Mouse (Mus musculus): ENCODE results near the gene Stpg2. TPM values are rescaled to one million over a fixed set of nuclear protein-coding genes. Genes with fewer than 3 reads are reported as not detected.
"Not testable (repeated sequence)": the region's sequence is repeated elsewhere in the genome, so short reads cannot be mapped to it uniquely, and the experiment has no call there.

Gene Stpg2
- polyA plus RNA-seq, 1 experiment from 2014 or later: not detected

- H3K27me3 ChIP-seq (replicated peaks; ENCODE audit: control insufficient read depth, insufficient read depth, low read length): no peaks in the 10 kb centered on the region
- TF ChIP-seq CTCF (IDR thresholded peaks at IDR 0.05; ENCODE audit: low read depth): no peak
- WGBS: 75% methylated on average over 5 of the region's 5 CpGs
- no peak overlapping the region for H3K4me2 ChIP-seq (replicated peaks; ENCODE audit: low read depth)
- H3K4me1 ChIP-seq (replicated peaks; ENCODE audit: control insufficient read depth, insufficient read depth, low read length): no peaks in the 10 kb centered on the region
- H3K27ac ChIP-seq (ENCODE audit: low read depth, low read length): no peak overlapping the region
- no peaks in the 10 kb centered on the region for H3K9me3 ChIP-seq (ENCODE audit: control insufficient read depth)
- H3K4me3 ChIP-seq (ENCODE audit: low read depth, low read length): no peak overlapping the region
- H3K36me3 ChIP-seq (ENCODE audit: control insufficient read depth, insufficient read depth): no peaks in the 10 kb centered on the region
- ATAC-seq: no peak
- H3K9ac ChIP-seq (ENCODE audit: low read depth, low read length): no peak overlapping the region
Measured at GRCm38 (mm10) chr3:139502216-139502615, 296.7 kb downstream of the Stpg2 start.

- peak; percentile 48 for TF ChIP-seq CTCF (IDR thresholded peaks at IDR 0.05; ENCODE audit: low read depth)
- no peak overlapping the region for H3K4me3 ChIP-seq (ENCODE audit: low read depth, low read length)
- H3K36me3 ChIP-seq (ENCODE audit: control insufficient read depth, insufficient read depth): no peaks in the 10 kb centered on the region
- no peaks in the 10 kb centered on the region for H3K4me1 ChIP-seq (replicated peaks; ENCODE audit: control insufficient read depth, insufficient read depth, low read length)
- no peak for ATAC-seq
- H3K9me3 ChIP-seq (ENCODE audit: control insufficient read depth): no peaks in the 10 kb centered on the region
- no peak overlapping the region for H3K4me2 ChIP-seq (replicated peaks; ENCODE audit: low read depth)
- no peak overlapping the region for H3K9ac ChIP-seq (ENCODE audit: low read depth, low read length)
- 53% methylated on average over 6 of the region's 6 CpGs for WGBS
- no peak overlapping the region for H3K27ac ChIP-seq (ENCODE audit: low read depth, low read length)
- H3K27me3 ChIP-seq (replicated peaks; ENCODE audit: control insufficient read depth, insufficient read depth, low read length): no peaks in the 10 kb centered on the region
Measured at GRCm38 (mm10) chr3:139509275-139509985, 303.9 kb downstream of the Stpg2 start.

GRCm38 (mm10) chr3:139578496-139578895 is 373.0 kb downstream of the Stpg2 start:
- Histone ChIP-seq H3K9ac (ENCODE audit: low read depth, low read length) (no peak overlapping the region), H3K4me1 (replicated peaks; ENCODE audit: control insufficient read depth, insufficient read depth, low read length) (no peaks in the 10 kb centered on the region), H3K27ac (ENCODE audit: low read depth, low read length) (no peak overlapping the region), H3K27me3 (replicated peaks; ENCODE audit: control insufficient read depth, insufficient read depth, low read length) (no peaks in the 10 kb centered on the region), H3K4me3 (ENCODE audit: low read depth, low read length) (no peak overlapping the region), H3K36me3 (ENCODE audit: control insufficient read depth, insufficient read depth) (no peaks in the 10 kb centered on the region), H3K4me2 (replicated peaks; ENCODE audit: low read depth) (no peak overlapping the region), H3K9me3 (ENCODE audit: control insufficient read depth) (no peaks in the 10 kb centered on the region)
- TF ChIP-seq CTCF (IDR thresholded peaks at IDR 0.05; ENCODE audit: low read depth): no peak
- 93% methylated on average over 2 of the region's 2 CpGs for WGBS
- ATAC-seq: no peak

GRCm38 (mm10) chr3:139581298-139581697 is 375.8 kb downstream of the Stpg2 start:
- H3K27ac ChIP-seq (ENCODE audit: low read depth, low read length): no peak overlapping the region
- H3K4me2 ChIP-seq (replicated peaks; ENCODE audit: low read depth): no peak overlapping the region
- TF ChIP-seq CTCF (IDR thresholded peaks at IDR 0.05; ENCODE audit: low read depth): no peak
- H3K4me3 ChIP-seq (ENCODE audit: low read depth, low read length): no peak overlapping the region
- H3K9me3 ChIP-seq (ENCODE audit: control insufficient read depth): no peaks in the 10 kb centered on the region
- no peaks in the 10 kb centered on the region for H3K4me1 ChIP-seq (replicated peaks; ENCODE audit: control insufficient read depth, insufficient read depth, low read length)
- H3K27me3 ChIP-seq (replicated peaks; ENCODE audit: control insufficient read depth, insufficient read depth, low read length): no peaks in the 10 kb centered on the region
- no peak overlapping the region for H3K9ac ChIP-seq (ENCODE audit: low read depth, low read length)
- no peak for ATAC-seq
- H3K36me3 ChIP-seq (ENCODE audit: control insufficient read depth, insufficient read depth): no peaks in the 10 kb centered on the region

GRCm38 (mm10) chr3:139599508-139599907 is 394.0 kb downstream of the Stpg2 start:
- ATAC-seq: no peak
- H3K36me3 ChIP-seq (ENCODE audit: control insufficient read depth, insufficient read depth): no peaks in the 10 kb centered on the region
- TF ChIP-seq CTCF (IDR thresholded peaks at IDR 0.05; ENCODE audit: low read depth): no peak
- H3K9me3 ChIP-seq (ENCODE audit: control insufficient read depth): no peaks in the 10 kb centered on the region
- H3K27me3 ChIP-seq (replicated peaks; ENCODE audit: control insufficient read depth, insufficient read depth, low read length): no peaks in the 10 kb centered on the region
- no peaks in the 10 kb centered on the region for H3K4me1 ChIP-seq (replicated peaks; ENCODE audit: control insufficient read depth, insufficient read depth, low read length)
- 31% methylated on average over 3 of the region's 3 CpGs for WGBS
- no peak overlapping the region for H3K4me3 ChIP-seq (ENCODE audit: low read depth, low read length)
- H3K27ac ChIP-seq (ENCODE audit: low read depth, low read length): no peak overlapping the region
- no peak overlapping the region for H3K4me2 ChIP-seq (replicated peaks; ENCODE audit: low read depth)
- no peak overlapping the region for H3K9ac ChIP-seq (ENCODE audit: low read depth, low read length)

- not testable (repeated sequence) for H3K36me3 ChIP-seq (ENCODE audit: control insufficient read depth, insufficient read depth); ATAC-seq; H3K4me2 ChIP-seq (replicated peaks; ENCODE audit: low read depth); H3K9ac ChIP-seq (ENCODE audit: low read depth, low read length); H3K9me3 ChIP-seq (ENCODE audit: control insufficient read depth); H3K4me3 ChIP-seq (ENCODE audit: low read depth, low read length); H3K27ac ChIP-seq (ENCODE audit: low read depth, low read length); H3K27me3 ChIP-seq (replicated peaks; ENCODE audit: control insufficient read depth, insufficient read depth, low read length); H3K4me1 ChIP-seq (replicated peaks; ENCODE audit: control insufficient read depth, insufficient read depth, low read length)
Measured at GRCm38 (mm10) chr3:139608267-139608666, 402.8 kb downstream of the Stpg2 start.

- no peak overlapping the region for H3K27ac ChIP-seq (ENCODE audit: low read depth, low read length)
- H3K4me2 ChIP-seq (replicated peaks; ENCODE audit: low read depth): no peak overlapping the region
- H3K4me1 ChIP-seq (replicated peaks; ENCODE audit: control insufficient read depth, insufficient read depth, low read length): no peaks in the 10 kb centered on the region
- no peaks in the 10 kb centered on the region for H3K9me3 ChIP-seq (ENCODE audit: control insufficient read depth)
- no peak overlapping the region for H3K9ac ChIP-seq (ENCODE audit: low read depth, low read length)
- H3K27me3 ChIP-seq (replicated peaks; ENCODE audit: control insufficient read depth, insufficient read depth, low read length): no peaks in the 10 kb centered on the region
- no peak for ATAC-seq
- TF ChIP-seq CTCF (IDR thresholded peaks at IDR 0.05; ENCODE audit: low read depth): no peak
- no peak overlapping the region for H3K4me3 ChIP-seq (ENCODE audit: low read depth, low read length)
- no peaks in the 10 kb centered on the region for H3K36me3 ChIP-seq (ENCODE audit: control insufficient read depth, insufficient read depth)
- 56% methylated on average over 3 of the region's 3 CpGs for WGBS
Measured at GRCm38 (mm10) chr3:139614641-139615040, 409.1 kb downstream of the Stpg2 start.

Measured in intestine, postnatal 0 days (tissue).